Mouse (Mus musculus): ENCODE data around the gene Pus1. TPM values are rescaled to one million over a fixed set of nuclear protein-coding genes. Genes with fewer than 3 reads are reported as not detected.

Pus1 gene
- polyA plus RNA-seq, 1 experiment: 37.1 TPM

Other genes with a start within 250 kb of the Pus1 start
- 0.11 TPM for gene Galnt9, start 236.3 kb downstream of the Pus1 start, polyA plus RNA-seq (2012; fragmentation: generic; extraction: Trizol)
- 42.5 TPM for gene Noc4l, start 127.2 kb downstream of the Pus1 start, polyA plus RNA-seq (2012; fragmentation: generic; extraction: Trizol)
- gene Ddx51, start 127.2 kb downstream of the Pus1 start, polyA plus RNA-seq (2012; fragmentation: generic; extraction: Trizol): 13.9 TPM
- 22.0 TPM for gene Ep400, start 9.9 kb downstream of the Pus1 start, polyA plus RNA-seq (2012; fragmentation: generic; extraction: Trizol)
- 23.9 TPM for gene Ulk1, start 29.4 kb upstream of the Pus1 start, polyA plus RNA-seq (2012; fragmentation: generic; extraction: Trizol)
- gene Hscb, start 59.1 kb upstream of the Pus1 start, polyA plus RNA-seq (2012; fragmentation: generic; extraction: Trizol): 24.2 TPM
- gene Chek2, start 59.3 kb upstream of the Pus1 start, polyA plus RNA-seq (2012; fragmentation: generic; extraction: Trizol): 6.2 TPM
- gene Ttc28, start 99.1 kb upstream of the Pus1 start, polyA plus RNA-seq (2012; fragmentation: generic; extraction: Trizol): 8.5 TPM

Measured in myocyte (in vitro differentiated cells).